Mouse (Mus musculus) liver, embryonic 14.5 days (tissue): ENCODE data around the gene Zmynd8.

ENCODE experiments used
- CTCF ChIP-seq: IDR thresholded peaks from 2 replicates; pipeline ENCODE4 v1.5.1; 2016; ENCODE audit warnings: antibody characterized with exemption, low read depth, control low read depth
- EP300 ChIP-seq: IDR thresholded peaks from 2 replicates; pipeline ENCODE4 v1.6.1; 2016; ENCODE audit warnings: antibody characterized with exemption, low read depth

DNA sequence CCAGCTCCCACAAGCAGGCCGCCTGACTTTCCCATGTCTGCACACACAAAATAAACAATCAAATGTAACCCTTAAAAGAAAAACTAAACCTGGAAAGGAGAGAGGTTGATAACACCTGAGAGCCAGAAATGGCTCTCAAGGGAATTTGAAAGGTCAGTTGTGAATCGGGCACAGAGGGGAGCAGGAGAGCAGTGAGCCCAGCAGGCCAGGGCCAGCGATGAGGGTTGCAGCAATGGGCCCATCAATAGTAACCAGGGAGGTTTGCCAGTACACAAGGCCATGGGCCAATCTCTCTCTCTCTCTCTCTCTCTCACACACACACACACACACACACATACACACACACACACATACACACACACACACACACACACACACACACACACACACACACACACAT, 34.0 kb downstream of the Zmynd8 start:
- TF ChIP-seq CTCF (no peak), EP300 (no peak)
